Comparison of ENCODE assay signal across 8 mouse cellular contexts in genomic region chr3:84813436-84814156, GRCm38 (mm10). TPM values are rescaled to one million over a fixed set of nuclear protein-coding genes. Genes with fewer than 3 reads are reported as not detected.
A peak's percentile ranks its signal among the peaks of the same experiment; 100 is the strongest.
DNase-seq lines count a peak whose midpoint lies in the region; ATAC-seq and TF ChIP-seq lines count a peak whose summit lies in the region.

No protein-coding gene starts in this region.

- no peaks in the 10 kb centered on the region for H3K9me3 ChIP-seq in limb, embryonic 11.5 days (ENCODE audit: control insufficient read depth, low read length)

- no peak for TF ChIP-seq CTCF in cerebellum, adult 2 months (IDR thresholded peaks at IDR 0.05; ENCODE audit: borderline replicate concordance, insufficient read depth, low read depth, low read length)
- no peak for TF ChIP-seq CTCF in olfactory bulb, adult 2 months (IDR thresholded peaks at IDR 0.05; ENCODE audit: insufficient read depth, low read depth, low read length)

- H3K9ac ChIP-seq in limb, embryonic 11.5 days (ENCODE audit: low read length), result peak overlapping the region; percentile 73

- H3K27me3 ChIP-seq in cerebellum, adult 2 months (ENCODE audit: control insufficient read depth, insufficient read depth, low read length), result no peaks in the 10 kb centered on the region
- H3K27me3 ChIP-seq in limb, embryonic 11.5 days (ENCODE audit: control insufficient read depth, insufficient read depth, low read length), result no peaks in the 10 kb centered on the region

- under 1% methylated on average over 29 of the region's 29 CpGs for WGBS in cerebellum, adult 2 months
- WGBS in limb, embryonic 11.5 days, result under 1% methylated on average over 29 of the region's 29 CpGs
- WGBS in olfactory bulb, adult 2 months, result under 1% methylated on average over 29 of the region's 29 CpGs

- peak in 1 of 2 experiments; percentile 4 for DNase-seq in cerebellum, adult 2 months
- no peak for DNase-seq in cerebellum, postnatal 14 days
- DNase-seq in thymus, postnatal 0 days (ENCODE audit: low spot score), result peak; percentile 48
- no peak for DNase-seq in thymus, postnatal 25 days
- no peak for DNase-seq in limb, embryonic 11.5 days (ENCODE audit: low spot score)
- no peak for DNase-seq in ovary, postnatal 14 days (ENCODE audit: low spot score)
- no peak for DNase-seq in gastrocnemius, postnatal 14 days

- H3K36me3 ChIP-seq in limb, embryonic 11.5 days (ENCODE audit: control insufficient read depth, insufficient read depth, low read length), result no peaks in the 10 kb centered on the region

- ATAC-seq in limb, embryonic 11.5 days (ENCODE audit: insufficient number of reproducible peaks, low FRiP score, low TSS enrichment, low read depth), result no peak; the same call in 1 of the 2 replicates

- intact Hi-C loops in gastrocnemius, postnatal 14 days (cut with DNase I; ENCODE audit: low total_unique reads), result no loop called here

- no peaks in the 10 kb centered on the region; the same call in 1 of the 2 replicates for H3K4me1 ChIP-seq in cerebellum, adult 2 months (ENCODE audit: control insufficient read depth, insufficient read depth, low read length)
- peaks cover 12% of the 10 kb centered on the region; the same call in 1 of the 2 replicates for H3K4me1 ChIP-seq in limb, embryonic 11.5 days (ENCODE audit: control insufficient read depth, insufficient read depth, low read length)
- H3K4me1 ChIP-seq in olfactory bulb, adult 2 months (ENCODE audit: control insufficient read depth, insufficient read depth, low read length), result peaks cover 9% of the 10 kb centered on the region; the same call in 1 of the 2 replicates

- peak overlapping the region; percentile 92 for H3K4me3 ChIP-seq in cerebellum, adult 2 months (replicated peaks; ENCODE audit: insufficient read depth, low read depth, low read length)
- peak overlapping the region; percentile 97 for H3K4me3 ChIP-seq in limb, embryonic 11.5 days (ENCODE audit: low read depth, low read length)
- H3K4me3 ChIP-seq in olfactory bulb, adult 2 months (ENCODE audit: insufficient read depth, low read depth, low read length), result peak overlapping the region; percentile 72

- H3K27ac ChIP-seq in cerebellum, adult 2 months (ENCODE audit: insufficient read depth, low read length), result peak overlapping the region; percentile 67
- H3K27ac ChIP-seq in limb, embryonic 11.5 days (replicated peaks; ENCODE audit: low read depth, low read length), result peak overlapping the region; percentile 64
- H3K27ac ChIP-seq in olfactory bulb, adult 2 months (ENCODE audit: insufficient read depth, low read depth, low read length), result peak overlapping the region; percentile 52; the same call in 1 of the 2 replicates

- TF ChIP-seq POLR2A in cerebellum, adult 2 months (IDR thresholded peaks at IDR 0.05; ENCODE audit: borderline replicate concordance, insufficient read depth, low read length), result no peak
- no peak for TF ChIP-seq POLR2A in olfactory bulb, adult 2 months (IDR thresholded peaks at IDR 0.05; ENCODE audit: insufficient read depth, low read depth, low read length)

- peak overlapping the region; percentile 71 for H3K4me2 ChIP-seq in limb, embryonic 11.5 days (ENCODE audit: low read depth, severe bottlenecking)

RNA-seq across cellular contexts. Expression of gene Fbxw7, which starts 1.5 kb away (rescaled TPM):
- polyA plus RNA-seq in cerebellum, adult 2 months (2012; rRNA removed), result 76.2 and 87.9 TPM in 2 replicates
- polyA plus RNA-seq in thymus, postnatal 0 days (2015; fragmentation: Nextera tagmentation; extraction: Ambion mirVana), result 15.0 and 18.2 TPM in 2 replicates
- polyA plus RNA-seq in limb, embryonic 11.5 days (2014; fragmentation: Nextera tagmentation; extraction: Ambion mirVana), result 8.5 and 9.5 TPM in 2 replicates
- polyA plus RNA-seq in olfactory bulb, adult 2 months (2012; ENCODE audit: insufficient read depth, insufficient read length, low replicate concordance, missing spikeins), result 113 TPM in 1 of 2 replicates, not detected in the other
- total RNA-seq in gastrocnemius, postnatal 14 days (2021), result 10 to 100 TPM; 20.2 to 35.4 TPM
